Mouse (Mus musculus): ENCODE data around the gene Cmtm6.

GRCm38 (mm10) chr9:114736442-114736841, 5.5 kb downstream of the Cmtm6 start:
- TF ChIP-seq CTCF (IDR thresholded peaks at IDR 0.05; ENCODE audit: borderline replicate concordance, insufficient read depth, low read depth, low read length): no peak
- no peak for TF ChIP-seq POLR2A (IDR thresholded peaks at IDR 0.05; ENCODE audit: borderline replicate concordance, insufficient read depth, low read length)

Measured in cerebellum, adult 2 months (tissue).